Mouse (Mus musculus): ENCODE results near the gene Slc16a10.
"Not testable (repeated sequence)": the region's sequence is repeated elsewhere in the genome, so short reads cannot be mapped to it uniquely, and the experiment has no call there.

The Slc16a10 gene

DNA sequence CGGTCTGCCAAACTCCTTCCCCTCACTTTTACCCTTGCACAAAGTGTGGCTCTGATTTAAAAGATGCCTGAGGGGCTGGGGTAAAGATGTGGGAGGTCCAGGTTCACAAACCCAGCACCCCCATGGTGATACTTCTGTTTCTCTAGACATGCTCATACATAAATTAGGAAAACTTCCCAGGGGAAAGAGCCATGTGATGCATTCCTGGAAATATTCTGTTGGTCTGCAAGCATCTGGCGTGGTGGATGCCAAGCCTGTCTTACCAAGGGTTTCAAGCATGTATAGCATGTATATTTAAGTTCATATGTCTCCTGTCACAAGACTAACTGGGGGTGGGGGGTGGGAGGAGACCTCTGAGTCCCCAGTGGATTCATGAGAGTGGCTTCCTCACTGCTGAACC, 121.7 kb downstream of the Slc16a10 start:
- no peak for DNase-seq

DNA sequence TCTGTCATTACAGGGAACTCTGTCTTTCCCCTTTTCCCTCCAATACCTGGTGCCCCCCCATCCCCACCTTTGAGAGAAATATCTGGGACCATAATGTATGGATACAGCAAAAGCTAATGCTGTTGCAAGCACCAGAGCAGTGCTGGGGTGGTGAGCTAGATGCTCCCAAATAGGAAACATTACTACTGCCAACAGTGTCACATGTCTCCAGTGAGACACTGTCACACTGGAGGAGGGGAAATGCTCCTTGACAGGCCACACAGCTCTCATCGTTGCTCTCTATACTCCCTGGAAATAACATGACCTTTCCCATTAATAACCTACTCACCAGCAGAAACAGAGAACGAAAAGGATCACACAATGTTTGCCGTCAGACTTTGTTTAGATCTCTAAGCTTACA, 122.6 kb downstream of the Slc16a10 start:
- no peak for DNase-seq

DNA sequence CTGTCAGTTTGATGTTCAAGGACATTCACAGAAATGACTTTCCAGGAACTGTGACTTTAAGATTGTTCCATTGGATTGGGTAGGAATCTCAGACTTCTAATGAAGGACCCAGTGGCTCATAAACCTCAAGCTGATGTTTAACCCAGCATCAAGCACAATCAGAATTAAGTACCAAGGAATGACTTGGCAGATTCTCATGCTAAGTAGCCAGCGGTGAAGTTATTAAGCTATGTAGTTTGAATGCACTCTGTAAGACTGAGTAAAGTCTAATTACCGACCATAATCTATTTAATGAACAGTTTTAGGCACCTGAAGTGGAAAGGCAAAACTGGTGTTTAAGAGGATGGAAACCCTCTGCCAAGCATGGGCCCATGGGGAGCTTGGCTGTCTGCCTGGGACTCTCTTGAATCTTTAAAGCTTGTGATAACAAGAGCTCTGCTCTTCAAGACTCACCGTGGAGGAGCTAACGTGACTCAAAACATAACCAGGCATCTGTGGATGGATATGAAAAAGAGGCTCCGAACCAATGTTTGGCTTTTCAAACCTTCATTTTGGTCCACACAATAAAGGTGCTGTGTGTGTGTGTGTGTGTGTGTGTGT, 123.7 kb downstream of the Slc16a10 start:
- no peak for DNase-seq

DNA sequence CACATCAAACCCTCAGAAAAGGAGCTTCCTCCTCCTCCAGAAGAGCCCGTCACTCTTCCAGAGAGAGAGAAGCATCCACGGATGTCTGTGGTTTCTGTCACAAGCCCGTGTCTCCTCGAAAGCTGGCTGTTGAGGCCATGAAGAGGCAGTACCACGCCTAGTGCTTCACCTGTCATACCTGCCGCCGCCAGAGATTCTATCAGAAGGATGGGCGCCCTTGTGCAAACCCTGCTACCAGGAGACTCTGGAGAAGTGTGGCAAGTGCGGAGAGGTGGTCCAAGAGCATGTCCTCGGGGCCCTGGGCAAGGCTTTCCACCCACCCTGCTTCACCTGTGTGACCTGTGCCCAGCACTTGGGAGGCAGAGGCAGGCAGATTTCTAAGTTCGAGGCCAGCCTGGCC, 132.5 kb downstream of the Slc16a10 start:
- DNase-seq = no peak

DNA sequence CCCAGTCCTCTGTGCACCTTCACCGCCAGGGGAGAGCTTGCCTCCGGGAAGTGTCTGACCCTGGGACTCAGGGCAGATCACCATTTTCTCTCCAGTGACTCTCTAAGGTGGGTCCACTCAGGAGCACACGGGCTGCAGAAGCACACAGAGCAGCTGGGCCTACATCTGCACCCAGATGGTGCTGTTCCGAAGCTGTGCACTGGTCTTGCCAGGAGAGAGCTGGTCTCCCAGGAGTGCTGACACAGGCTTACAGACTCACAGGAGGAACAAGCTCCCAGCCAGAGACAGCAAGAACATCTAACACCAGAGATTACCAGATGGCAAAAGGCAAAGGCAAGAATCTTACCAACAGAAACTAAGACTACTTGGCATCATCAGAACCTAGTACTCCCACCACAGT, 133.2 kb downstream of the Slc16a10 start:
- not testable (repeated sequence) for DNase-seq

DNA sequence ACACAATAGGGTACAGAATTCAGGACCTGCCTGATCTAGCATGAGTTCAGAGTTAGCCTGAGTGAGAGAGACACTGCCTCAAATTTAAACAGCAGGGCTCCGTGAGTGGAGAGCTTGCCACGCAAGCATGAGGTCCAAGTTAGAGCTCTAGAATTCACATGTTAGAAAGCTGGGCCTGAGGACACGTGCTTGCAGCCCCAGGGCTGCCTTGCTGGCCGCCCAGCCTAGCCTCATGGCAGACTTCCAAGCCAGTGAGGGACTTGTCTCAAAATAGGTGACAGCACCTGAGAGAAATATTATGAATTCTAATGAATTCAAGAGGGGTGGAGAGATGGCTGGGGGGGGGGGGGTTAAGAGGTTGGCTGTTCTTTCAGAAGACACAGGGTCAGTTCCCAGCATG, 134.1 kb downstream of the Slc16a10 start:
- no peak for DNase-seq

DNA sequence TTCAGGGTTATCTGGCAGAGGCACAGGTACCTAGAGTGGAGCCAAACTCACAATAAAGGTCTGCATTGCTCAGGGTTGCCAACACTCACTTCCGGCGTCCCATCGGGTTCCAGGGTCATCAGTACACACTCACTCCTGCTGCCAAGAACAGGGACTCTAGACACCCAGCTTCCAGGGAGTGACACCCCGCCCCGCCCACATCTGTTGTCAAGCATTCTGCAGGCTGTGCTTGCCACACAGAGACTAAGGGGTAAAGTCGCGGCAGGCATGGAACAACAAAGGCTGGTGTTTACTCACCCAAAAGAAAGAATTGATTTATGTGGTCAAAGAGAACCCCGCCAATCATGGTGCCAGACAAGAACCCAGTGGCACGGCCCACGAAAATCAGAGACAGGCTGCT, 135.1 kb downstream of the Slc16a10 start:
- peak in 1 of 2 experiments; percentile 6 for DNase-seq

DNA sequence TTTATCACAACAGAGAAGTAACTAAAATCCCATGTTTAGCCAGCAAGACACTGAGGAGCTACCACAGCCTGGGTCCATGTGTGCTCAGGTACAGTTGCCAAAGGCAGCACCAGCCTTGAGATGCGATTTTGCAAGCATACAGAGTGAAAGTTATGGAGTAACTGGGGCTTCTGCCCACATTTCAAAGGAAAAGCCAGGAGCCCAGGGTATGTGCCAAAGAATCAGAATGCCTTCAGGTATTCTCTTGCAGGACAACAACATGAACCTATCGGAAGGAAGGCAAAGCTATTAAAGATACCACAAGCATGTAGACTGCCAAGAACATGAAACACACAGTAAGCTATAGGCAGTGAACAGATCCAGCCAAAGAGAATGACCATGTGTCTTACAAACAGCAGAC, 141.3 kb downstream of the Slc16a10 start:
- DNase-seq = no peak

DNA sequence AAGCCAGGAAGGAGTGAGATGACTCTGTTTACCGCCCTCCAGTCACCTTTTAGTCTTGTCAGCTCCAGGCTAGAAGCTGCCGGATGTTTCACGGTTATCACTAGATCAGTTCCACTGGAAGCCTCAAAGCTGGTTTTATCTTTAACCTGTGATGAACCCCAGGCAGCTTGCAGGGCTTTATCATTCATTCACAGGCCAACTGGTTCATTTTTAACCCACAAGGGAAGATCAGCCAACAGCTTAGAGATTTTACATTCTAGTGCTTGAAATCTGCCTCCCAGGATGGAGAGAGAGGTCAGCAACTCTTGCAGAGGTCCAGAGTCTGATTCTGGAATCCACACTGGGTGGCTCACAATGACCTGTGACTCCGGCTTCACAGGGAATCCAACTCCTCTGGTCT, 150.9 kb downstream of the Slc16a10 start:
- DNase-seq = peak; percentile 33 to 45

DNA sequence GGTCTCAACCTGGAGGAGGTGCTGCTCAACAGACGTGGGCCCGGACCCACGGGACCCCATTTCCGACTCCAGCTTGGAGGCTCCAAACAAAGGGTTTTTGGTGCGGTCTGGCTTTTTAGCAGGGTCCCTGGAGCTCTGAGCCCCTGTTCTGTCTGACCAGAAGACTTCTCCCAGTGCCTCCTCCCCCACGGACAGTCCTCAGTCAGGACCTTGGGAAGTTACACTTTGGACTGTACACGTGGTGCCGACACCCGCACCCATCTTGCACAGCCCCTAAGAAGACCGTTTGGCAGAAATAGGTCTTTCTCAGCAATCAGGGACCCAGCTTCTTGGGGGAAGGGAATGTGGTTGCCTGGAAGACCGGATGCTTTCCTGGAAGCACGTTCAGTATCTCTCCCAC, 155.6 kb downstream of the Slc16a10 start, which contains the start of gene Mfsd4b5:
Gene Mfsd4b5, minus strand, starts transcription at position 181 of the 400 bp plus-strand sequence.
- no peak for DNase-seq

Data from thymus, postnatal 36 days (tissue).